Comparison of ENCODE assay signal across 15 mouse cellular contexts in the genomic region with DNA sequence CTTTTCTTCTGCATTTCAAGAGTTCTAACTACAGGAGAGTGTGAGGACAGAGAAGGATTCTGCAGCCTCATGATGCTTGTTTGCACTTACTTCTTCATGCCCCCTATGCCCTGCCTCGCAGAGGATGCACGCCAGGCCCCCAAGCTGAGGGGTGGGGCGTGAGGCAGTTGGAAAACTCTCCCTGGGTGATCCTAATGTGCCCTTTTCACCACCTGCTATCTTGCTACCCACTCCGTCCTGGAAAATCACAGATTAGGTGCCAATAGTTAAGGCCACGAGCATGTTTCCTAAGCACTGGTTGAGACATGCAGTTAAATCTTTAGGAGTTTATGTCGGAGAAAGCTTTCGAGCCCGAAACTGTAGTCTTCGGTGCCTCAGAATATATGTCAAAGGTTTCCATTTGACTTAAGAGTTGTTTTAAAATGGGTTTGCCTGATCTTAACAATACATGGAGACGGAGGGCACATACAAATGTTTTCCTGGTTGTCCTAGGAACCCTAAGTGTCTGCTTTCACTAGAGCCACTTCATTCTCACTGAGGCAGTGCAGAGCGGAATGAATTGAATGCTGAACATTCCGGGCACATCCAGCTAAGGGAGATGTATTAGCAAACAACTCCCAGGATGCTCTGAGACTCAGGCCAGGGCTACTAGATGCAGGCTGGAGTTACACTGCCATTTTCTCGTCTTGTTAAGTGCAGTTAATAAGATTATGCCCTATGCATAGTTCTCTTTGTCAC. TPM values are rescaled to one million over a fixed set of nuclear protein-coding genes. Genes with fewer than 3 reads are reported as not detected.
DNase-seq lines count a peak whose midpoint lies in the region; ATAC-seq and TF ChIP-seq lines count a peak whose summit lies in the region.
"Had no signal": no experiment of that assay in that cellular context is flagged by ENCODE, and none has a peak within 500 bp of the region (broad histone marks: within the 10 kb centered on the region; RNA-seq: fewer than 3 reads in every experiment).

No protein-coding gene starts in this region.

- no peaks in the 10 kb centered on the region for H3K36me3 ChIP-seq in forebrain, embryonic 16.5 days (ENCODE audit: control insufficient read depth, insufficient read depth)
- no peaks in the 10 kb centered on the region for H3K36me3 ChIP-seq in forebrain, embryonic 15.5 days
- no peaks in the 10 kb centered on the region for H3K36me3 ChIP-seq in midbrain, embryonic 16.5 days (ENCODE audit: control insufficient read depth, insufficient read depth, low read length)
- no peaks in the 10 kb centered on the region for H3K36me3 ChIP-seq in midbrain, embryonic 11.5 days (ENCODE audit: control insufficient read depth, insufficient read depth, low read length)
- H3K36me3 ChIP-seq in kidney, adult 2 months (ENCODE audit: control insufficient read depth, insufficient read depth, low read length): no peaks in the 10 kb centered on the region
- H3K36me3 ChIP-seq: limb, embryonic 10.5 days; liver, embryonic 13.5 days had no signal

- H3K4me3 ChIP-seq in forebrain, embryonic 16.5 days (replicated peaks; ENCODE audit: low read length): no peak overlapping the region
- H3K4me3 ChIP-seq in forebrain, embryonic 15.5 days: no peak overlapping the region
- no peak overlapping the region for H3K4me3 ChIP-seq in midbrain, embryonic 16.5 days (ENCODE audit: low read depth, low read length)
- H3K4me3 ChIP-seq in midbrain, embryonic 11.5 days (ENCODE audit: low read depth, low read length): no peak overlapping the region
- H3K4me3 ChIP-seq in kidney, adult 2 months (ENCODE audit: insufficient read depth, low read depth, low read length): no peak overlapping the region
- H3K4me3 ChIP-seq: forebrain, embryonic 13.5 days; limb, embryonic 10.5 days; liver, embryonic 13.5 days had no signal

- H3K27ac ChIP-seq in forebrain, embryonic 16.5 days (ENCODE audit: low read length): no peak overlapping the region
- H3K27ac ChIP-seq in forebrain, embryonic 15.5 days (replicated peaks): no peak overlapping the region
- no peak overlapping the region for H3K27ac ChIP-seq in midbrain, embryonic 16.5 days (ENCODE audit: low read length)
- no peak overlapping the region for H3K27ac ChIP-seq in midbrain, embryonic 11.5 days (ENCODE audit: low read depth, low read length)
- no peak overlapping the region for H3K27ac ChIP-seq in kidney, adult 2 months (ENCODE audit: insufficient read depth, low read depth, low read length)
- H3K27ac ChIP-seq: forebrain, embryonic 13.5 days; limb, embryonic 10.5 days; liver, embryonic 13.5 days had no signal

- no peaks in the 10 kb centered on the region for H3K27me3 ChIP-seq in forebrain, embryonic 16.5 days (replicated peaks; ENCODE audit: control insufficient read depth, insufficient read depth, low read length)
- no peaks in the 10 kb centered on the region for H3K27me3 ChIP-seq in forebrain, embryonic 15.5 days
- H3K27me3 ChIP-seq in midbrain, embryonic 16.5 days (ENCODE audit: control insufficient read depth, insufficient read depth, low read depth, low read length): no peaks in the 10 kb centered on the region
- H3K27me3 ChIP-seq in midbrain, embryonic 11.5 days (ENCODE audit: control insufficient read depth, insufficient read depth, low read length): no peaks in the 10 kb centered on the region
- no peaks in the 10 kb centered on the region for H3K27me3 ChIP-seq in kidney, adult 2 months (replicated peaks; ENCODE audit: control insufficient read depth, insufficient read depth, low read length)
- H3K27me3 ChIP-seq: forebrain, embryonic 13.5 days; liver, embryonic 13.5 days had no signal

- H3K4me2 ChIP-seq in forebrain, embryonic 16.5 days (ENCODE audit: low read length): no peak overlapping the region
- H3K4me2 ChIP-seq in forebrain, embryonic 15.5 days (replicated peaks): no peak overlapping the region
- H3K4me2 ChIP-seq in midbrain, embryonic 16.5 days (ENCODE audit: low read length): no peak overlapping the region
- no peak overlapping the region for H3K4me2 ChIP-seq in midbrain, embryonic 11.5 days
- H3K4me2 ChIP-seq: forebrain, embryonic 13.5 days; liver, embryonic 13.5 days had no signal

- H3K9me3 ChIP-seq in forebrain, embryonic 16.5 days (ENCODE audit: control insufficient read depth, low read length): no peaks in the 10 kb centered on the region
- H3K9me3 ChIP-seq in forebrain, embryonic 15.5 days: no peaks in the 10 kb centered on the region
- no peaks in the 10 kb centered on the region for H3K9me3 ChIP-seq in midbrain, embryonic 16.5 days (replicated peaks; ENCODE audit: control insufficient read depth, low read length, poor library complexity, severe bottlenecking)
- no peaks in the 10 kb centered on the region for H3K9me3 ChIP-seq in midbrain, embryonic 11.5 days (ENCODE audit: control insufficient read depth, low read length)
- H3K9me3 ChIP-seq: forebrain, embryonic 13.5 days; limb, embryonic 10.5 days; liver, embryonic 13.5 days had no signal

- H3K9ac ChIP-seq in forebrain, embryonic 16.5 days (replicated peaks; ENCODE audit: low read depth, low read length): no peak overlapping the region
- H3K9ac ChIP-seq in forebrain, embryonic 15.5 days (replicated peaks): no peak overlapping the region
- no peak overlapping the region for H3K9ac ChIP-seq in midbrain, embryonic 16.5 days (ENCODE audit: low read depth, low read length)
- H3K9ac ChIP-seq in midbrain, embryonic 11.5 days (ENCODE audit: low read length): no peak overlapping the region
- H3K9ac ChIP-seq: forebrain, embryonic 13.5 days; liver, embryonic 13.5 days had no signal

- 79% methylated on average over 13 of the region's 13 CpGs for WGBS in forebrain, embryonic 16.5 days
- WGBS in forebrain, embryonic 15.5 days: 72% methylated on average over 13 of the region's 13 CpGs
- 67% methylated on average over 13 of the region's 13 CpGs for WGBS in midbrain, embryonic 16.5 days
- 77% methylated on average over 13 of the region's 13 CpGs for WGBS in midbrain, embryonic 11.5 days
- 85% methylated on average over 13 of the region's 13 CpGs for WGBS in kidney, adult 2 months

- TF ChIP-seq POLR2A in kidney, adult 2 months (IDR thresholded peaks at IDR 0.05; ENCODE audit: low read depth, low read length): no peak

- DNase-seq in midbrain, embryonic 11.5 days (ENCODE audit: low spot score, missing footprints): no peak
- peak; percentile 36 to 41 for DNase-seq in heart, postnatal 14 days
- DNase-seq in kidney, adult 2 months: no peak
- DNase-seq in left cerebral cortex, postnatal 14 days (ENCODE audit: low spot score in 2 of 2): no peak
- DNase-seq in frontal cortex, postnatal 36 days (ENCODE audit: low spot score in 2 of 2): no peak
- DNase-seq: B cell, adult 2 months; cerebellum, postnatal 10 days; gastrocnemius, postnatal 25 days; kidney, postnatal 10 days; liver, embryonic 13.5 days had no signal

- 0 out of 2 replicates have a peak, but pooled peaks have one; percentile 36 for ATAC-seq in forebrain, embryonic 16.5 days
- ATAC-seq in forebrain, embryonic 15.5 days (replicated peaks): no peak
- ATAC-seq in midbrain, embryonic 16.5 days: 0 out of 2 replicates have a peak, but pooled peaks have one; percentile 21
- ATAC-seq in midbrain, embryonic 11.5 days (ENCODE audit: low FRiP score): no peak
- ATAC-seq: forebrain, embryonic 13.5 days had no signal

- TF ChIP-seq CTCF in kidney, adult 2 months (conservative IDR thresholded peaks at IDR 0.05; ENCODE audit: insufficient read depth, insufficient read length, low read depth, low read length): no peak

- no peaks in the 10 kb centered on the region for H3K4me1 ChIP-seq in forebrain, embryonic 16.5 days (replicated peaks; ENCODE audit: control insufficient read depth, insufficient read depth, low read length)
- H3K4me1 ChIP-seq in forebrain, embryonic 15.5 days: no peaks in the 10 kb centered on the region
- no peaks in the 10 kb centered on the region for H3K4me1 ChIP-seq in midbrain, embryonic 16.5 days (ENCODE audit: control insufficient read depth, insufficient read depth, low read length)
- no peaks in the 10 kb centered on the region for H3K4me1 ChIP-seq in midbrain, embryonic 11.5 days (ENCODE audit: control insufficient read depth, insufficient read depth, low read length)
- H3K4me1 ChIP-seq in kidney, adult 2 months (ENCODE audit: control insufficient read depth, insufficient read depth, low read length): no peaks in the 10 kb centered on the region
- H3K4me1 ChIP-seq: forebrain, embryonic 13.5 days; limb, embryonic 10.5 days; liver, embryonic 13.5 days had no signal

- intact Hi-C loops in heart, postnatal 14 days (cut with DNase I): loop anchor here (2.0 kb wide), 1 partner anchor 37 kb away; no protein-coding TSS in a partner anchor
- intact Hi-C loops in left cerebral cortex, postnatal 14 days (cut with DNase I): no loop called here

RNA-seq across cellular contexts. Expression of gene Rgs2, which starts 51.7 kb away (rescaled TPM):
- 67.9 and 85.7 TPM in 2 replicates for polyA plus RNA-seq in forebrain, embryonic 16.5 days (2015; fragmentation: Nextera tagmentation; extraction: Ambion mirVana)
- polyA plus RNA-seq in forebrain, embryonic 15.5 days (2015; fragmentation: Nextera tagmentation; extraction: Ambion mirVana): 79.6 and 88.7 TPM in 2 replicates
- 133 and 147 TPM in 2 replicates for polyA plus RNA-seq in midbrain, embryonic 16.5 days (2015; fragmentation: Nextera tagmentation; extraction: Ambion mirVana)
- 83.6 and 90.7 TPM in 2 replicates for polyA plus RNA-seq in midbrain, embryonic 11.5 days (2014; fragmentation: Nextera tagmentation; extraction: Ambion mirVana)
- total RNA-seq in heart, postnatal 14 days (2021): 10 to 100 TPM; 57.4 to 59.9 TPM
- 3.8 and 5.3 TPM in 2 replicates for polyA plus RNA-seq in kidney, adult 2 months (2012; rRNA removed)
- 10 to 100 TPM; 52.5 to 64.5 TPM for total RNA-seq in left cerebral cortex, postnatal 14 days (2021)

Comparison
In these comparisons a context has a peak if more than half of its experiments do, and no peak if none do; other contexts are left out.
1. ATAC-seq: peak in forebrain, embryonic 16.5 days (single experiment) and midbrain, embryonic 16.5 days (single experiment); none in forebrain, embryonic 15.5 days (single experiment) and midbrain, embryonic 11.5 days (single experiment).
2. DNase-seq: peak in heart, postnatal 14 days (2 of 2); none in midbrain, embryonic 11.5 days (single experiment), kidney, adult 2 months (single experiment), left cerebral cortex, postnatal 14 days (0 of 2) and frontal cortex, postnatal 36 days (0 of 2).
3. RNA of gene Rgs2, which starts 51.7 kb away (polyA plus RNA-seq): 133 to 147 TPM in midbrain, embryonic 16.5 days, 79.6 to 88.7 TPM in forebrain, embryonic 15.5 days, 67.9 to 85.7 TPM in forebrain, embryonic 16.5 days and 83.6 to 90.7 TPM in midbrain, embryonic 11.5 days; 3.8 to 5.3 TPM in kidney, adult 2 months; every median in the first group is over 10 times any median in the second.